Mouse (Mus musculus) ES-E14 (cell line): ENCODE results near the gene Grik5. TPM values are rescaled to one million over a fixed set of nuclear protein-coding genes. Genes with fewer than 3 reads are reported as not detected.

Experiments used
- DNase-seq: peaks from one replicate; pipeline ENCODE4 v3.0.0-alpha.2; 2013; ENCODE audit warnings: low read depth, low spot score
- H3K27ac ChIP-seq: 2 replicates; pipeline ENCODE4 v1.5.1; 2012; ENCODE audit warnings: low read depth, mild to moderate bottlenecking, low read length, moderate library complexity, mixed read lengths; ENCODE audit not compliant: poor library complexity, insufficient read depth, severe bottlenecking
- H3K36me3 ChIP-seq: 2 replicates; pipeline ENCODE4 v1.6.1; 2012; ENCODE audit warnings: mild to moderate bottlenecking, low read length, moderate library complexity, mixed read lengths; ENCODE audit not compliant: control insufficient read depth, poor library complexity, insufficient read depth, severe bottlenecking
- H3K4me1 ChIP-seq, 2 experiments: fragments of 150-350 bp in 1 of 2; sonication (generic) in 1 of 2; 2 replicates each; pipeline ENCODE4 v1.6.1; 2012; ENCODE audit warnings: low read length in 2 of 2, mild to moderate bottlenecking in 1 of 2, mixed read lengths in 1 of 2; ENCODE audit not compliant: control insufficient read depth in 2 of 2, insufficient read depth in 2 of 2, poor library complexity in 1 of 2
- H3K4me3 ChIP-seq, 2 experiments: fragments of 150-350 bp in 1 of 2; sonication (generic) in 1 of 2; 2 replicates each; pipeline ENCODE4 v1.5.1; 2012; ENCODE audit warnings: low read length in 2 of 2, low read depth in 1 of 2, mild to moderate bottlenecking in 1 of 2, mixed read lengths in 1 of 2; ENCODE audit not compliant: insufficient read depth in 1 of 2, poor library complexity in 1 of 2, severe bottlenecking in 1 of 2
- H3K9ac ChIP-seq: 2 replicates; pipeline ENCODE4 v1.6.1; 2012; ENCODE audit warnings: low read depth, mild to moderate bottlenecking, low read length, mixed read lengths; ENCODE audit not compliant: poor library complexity, insufficient read depth, severe bottlenecking
- H3K9me3 ChIP-seq: fragments of 150-350 bp; sonication (generic); 2 replicates; pipeline ENCODE4 v1.6.1; 2012; ENCODE audit warnings: low read depth, mild to moderate bottlenecking, low read length; ENCODE audit not compliant: control insufficient read depth, insufficient read depth
- CHD2 ChIP-seq: IDR thresholded peaks from 2 replicates; pipeline ENCODE4 v1.6.1; 2014; ENCODE audit warnings: mild to moderate bottlenecking, low read depth, low read length, inconsistent platforms
- HCFC1 ChIP-seq: IDR thresholded peaks from 2 replicates; pipeline ENCODE4 v1.6.1; 2012; ENCODE audit warnings: low read length, inconsistent platforms, borderline replicate concordance; ENCODE audit not compliant: insufficient read depth
- MAFK ChIP-seq: IDR thresholded peaks from 2 replicates; pipeline ENCODE4 v1.6.1; 2014; ENCODE audit warnings: mild to moderate bottlenecking, low read depth, low read length, inconsistent platforms; ENCODE audit not compliant: insufficient read depth
- ZC3H11A ChIP-seq: IDR thresholded peaks from 2 replicates; pipeline ENCODE4 v1.6.1; 2012; ENCODE audit warnings: low read depth, mild to moderate bottlenecking, inconsistent platforms, low read length, borderline replicate concordance
- ZNF384 ChIP-seq: IDR thresholded peaks from 2 replicates; pipeline ENCODE4 v1.6.1; 2012; ENCODE audit warnings: low read depth, low read length, inconsistent platforms
- in situ Hi-C, 2 experiments: fragments of 600-800 bp; cut with MboI; formaldehyde crosslinking; loops; one replicate each; pipeline ENCODE4 v1.15.1; 2025; ENCODE audit warnings: low sequenced_read_pairs in 2 of 2, inconsistent platforms in 1 of 2; ENCODE audit not compliant: unreplicated experiment in 2 of 2
- total RNA-seq: library from RNA; depleted of rRNA; stranded (reverse); fragments of 300-350 nt; gene quantifications from 2 replicates; pipeline ENCODE4 v1.2.3, GENCODE M21; 2012

Grik5 gene
- total RNA-seq, 1 experiment: 10.0 TPM

GRCm38 (mm10) chr7:25068724-25069123 is 3.4 kb downstream of the Grik5 start:
- H3K36me3 ChIP-seq: peaks cover 8% of the 10 kb centered on the region; the same call in 1 of the 2 replicates
- no peak for DNase-seq
- no peak overlapping the region for H3K9ac ChIP-seq
- in situ Hi-C loops: no loop called here
- no peak overlapping the region for H3K4me3 ChIP-seq
- H3K27ac ChIP-seq: no peak overlapping the region
- no peaks in the 10 kb centered on the region for H3K9me3 ChIP-seq
- TF ChIP-seq CHD2 (no peak), ZNF384 (no peak), ZC3H11A (no peak), MAFK (no peak), HCFC1 (no peak)
- H3K4me1 ChIP-seq: peaks cover 0 to 10% of the 10 kb centered on the region in 2 experiments; a peak in 1 of 4 replicates

DNA sequence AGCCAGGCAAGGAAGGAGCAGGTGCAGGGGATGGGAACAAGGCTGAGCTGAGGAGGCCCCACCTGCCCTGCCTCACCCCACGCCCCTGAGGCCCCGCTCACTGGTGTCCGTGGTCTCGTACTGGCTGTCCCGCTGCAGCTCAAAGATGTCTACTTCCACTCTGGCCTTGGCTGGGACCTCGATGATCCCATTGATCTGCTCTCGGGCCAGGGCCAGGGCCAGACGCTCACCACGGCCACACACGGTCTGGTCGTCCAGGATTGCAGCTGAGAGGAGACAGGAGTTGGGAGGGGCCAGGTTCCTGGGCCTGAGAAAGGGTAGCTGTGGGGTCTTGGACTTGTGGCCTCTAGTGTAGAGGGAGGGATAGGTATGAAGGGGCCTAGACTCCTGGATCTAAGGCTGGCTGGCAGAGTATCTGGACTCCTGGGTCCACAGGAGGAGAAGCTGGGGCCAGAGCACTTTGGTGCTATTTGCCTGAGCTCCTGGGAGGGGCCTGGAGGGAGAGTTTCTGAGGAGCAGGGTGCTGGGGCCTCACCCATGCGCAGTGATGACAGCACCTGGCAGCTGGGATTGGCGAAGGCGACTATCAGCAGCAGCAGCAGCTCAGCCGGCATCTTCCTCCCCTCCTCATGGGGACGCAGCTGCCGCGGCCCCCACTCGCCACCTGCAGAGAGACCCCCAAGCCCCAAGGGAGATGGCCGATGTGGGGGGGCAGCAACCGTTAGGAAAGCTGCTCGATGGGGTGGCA is 4.1 kb downstream of the Grik5 start:
- DNase-seq: no peak
- no peak overlapping the region for H3K27ac ChIP-seq
- in situ Hi-C loops: no loop called here
- no peak overlapping the region for H3K9ac ChIP-seq
- peaks cover 8% of the 10 kb centered on the region; the same call in 1 of the 2 replicates for H3K36me3 ChIP-seq
- H3K9me3 ChIP-seq: no peaks in the 10 kb centered on the region
- TF ChIP-seq HCFC1 (no peak), MAFK (no peak), ZNF384 (no peak), ZC3H11A (no peak), CHD2 (no peak)
- peaks cover 0 to 3% of the 10 kb centered on the region in 2 experiments; a peak in 1 of 4 replicates for H3K4me1 ChIP-seq
- H3K4me3 ChIP-seq: no peak overlapping the region

DNA sequence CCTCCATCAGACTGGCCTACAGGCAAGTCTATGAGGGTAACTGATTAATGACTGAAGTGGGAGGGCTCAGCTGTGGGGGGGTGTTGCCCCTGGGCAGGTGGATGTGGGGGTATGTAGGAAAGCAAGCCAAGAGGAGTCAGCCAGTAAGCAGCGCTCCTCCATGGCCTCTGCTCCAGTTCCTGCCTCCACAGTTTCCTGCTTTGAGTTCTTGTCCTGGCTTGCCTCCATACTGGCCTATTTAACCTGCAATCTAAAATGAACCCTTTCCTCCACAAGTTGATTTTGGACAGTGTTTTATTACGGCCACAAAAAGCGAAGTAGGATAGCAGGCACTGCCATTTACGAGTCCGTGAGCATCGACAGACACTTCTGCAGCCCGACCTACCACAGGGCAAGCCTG is 4.8 kb downstream of the Grik5 start:
- in situ Hi-C loops: no loop called here
- no peak overlapping the region for H3K4me3 ChIP-seq
- H3K9me3 ChIP-seq: no peaks in the 10 kb centered on the region
- no peak for TF ChIP-seq HCFC1
- no peak overlapping the region for H3K9ac ChIP-seq
- H3K27ac ChIP-seq: no peak overlapping the region
- H3K36me3 ChIP-seq: peaks cover 13% of the 10 kb centered on the region; the same call in 1 of the 2 replicates
- H3K4me1 ChIP-seq: 0 out of 4 replicates have a peak, but pooled peaks cover 0 to 3% of the 10 kb centered on the region in 2 experiments
- DNase-seq: no peak

DNA sequence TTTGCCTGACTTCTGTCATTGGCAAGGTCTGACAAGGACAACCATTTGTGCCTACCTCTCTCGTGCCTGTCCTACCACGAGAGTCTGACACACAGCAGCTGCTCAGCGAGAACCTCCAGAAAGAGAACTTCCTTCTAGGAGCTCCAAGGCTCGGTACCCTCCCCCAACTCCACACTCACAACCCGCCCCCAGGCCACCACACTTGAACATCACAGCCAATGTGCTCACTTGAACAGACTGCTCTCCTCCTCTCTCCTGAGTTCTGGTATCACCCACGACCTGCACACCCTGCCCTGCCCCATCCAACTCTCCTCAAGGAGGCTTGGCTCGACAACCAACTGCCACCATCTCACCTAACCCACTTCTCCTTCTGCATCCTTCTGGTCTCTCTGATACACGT is 8.2 kb downstream of the Grik5 start:
- DNase-seq: no peak
- Histone ChIP-seq H3K36me3 (peaks cover 21% of the 10 kb centered on the region; the same call in 1 of the 2 replicates), H3K9me3 (no peaks in the 10 kb centered on the region), H3K4me1 (peaks cover 0 to under 1% of the 10 kb centered on the region in 2 experiments; a peak in 1 of 4 replicates), H3K27ac (no peak overlapping the region), H3K4me3 (no peak overlapping the region), H3K9ac (no peak overlapping the region)
- in situ Hi-C loops: no loop called here
- TF ChIP-seq MAFK (no peak), HCFC1 (no peak), ZNF384 (no peak), ZC3H11A (no peak), CHD2 (no peak)

DNA sequence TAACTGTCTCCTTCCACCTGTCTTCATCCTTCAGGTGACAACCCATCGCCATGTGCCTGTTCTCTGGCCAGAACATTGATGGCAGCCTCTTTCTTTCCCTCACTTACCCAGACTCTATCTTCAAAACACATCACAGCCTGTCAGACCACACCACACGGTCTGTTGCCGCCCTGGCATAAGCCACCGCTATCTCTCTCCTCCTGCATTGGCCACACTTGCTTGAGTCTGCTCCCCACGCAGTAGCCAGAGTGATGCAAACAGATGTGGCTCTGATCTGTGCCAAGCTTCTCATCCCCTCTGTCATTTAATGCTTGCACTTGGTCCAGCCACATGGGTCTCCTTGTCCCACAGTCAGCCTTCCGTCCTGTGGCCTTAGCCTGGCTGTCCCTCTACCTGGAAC is 8.8 kb downstream of the Grik5 start:
- no peaks in the 10 kb centered on the region for H3K9me3 ChIP-seq
- no peak overlapping the region for H3K9ac ChIP-seq
- DNase-seq: no peak
- in situ Hi-C loops: no loop called here
- H3K27ac ChIP-seq: no peak overlapping the region
- H3K36me3 ChIP-seq: peaks cover 24% of the 10 kb centered on the region; the same call in 1 of the 2 replicates
- H3K4me1 ChIP-seq: peaks cover 0 to 4% of the 10 kb centered on the region in 2 experiments; a peak in 1 of 4 replicates
- TF ChIP-seq ZNF384: no peak
- no peak for TF ChIP-seq MAFK
- TF ChIP-seq CHD2: no peak
- no peak for TF ChIP-seq ZC3H11A
- TF ChIP-seq HCFC1: no peak
- H3K4me3 ChIP-seq: no peak overlapping the region
